Mouse (Mus musculus): ENCODE measurements around the gene Olfr71. TPM values are rescaled to one million over a fixed set of nuclear protein-coding genes. Genes with fewer than 3 reads are reported as not detected.

Gene Olfr71
- total and polyA plus RNA-seq, 2 experiments, result not detected

GRCm38 (mm10) chr4:43729794-43730550, 19.9 kb upstream of the Olfr71 start, which contains the start of gene Spaar:
TSS of gene Spaar (plus strand) at chr4:43730034.
- Histone ChIP-seq H3K27ac (replicated peaks; ENCODE audit: insufficient read depth, low read depth, low read length) (peak within 1 kb of the TSS; percentile 46), H3K4me3 (ENCODE audit: insufficient read depth, low read depth, low read length) (no peak within 1 kb of the TSS), H3K79me2 (ENCODE audit: control insufficient read depth, insufficient read depth, low read length) (no peaks in the 10 kb centered on the region), H3K9ac (ENCODE audit: low read depth, low read length) (peak within 1 kb of the TSS; percentile 17; the same call in 1 of the 2 replicates), H3K27me3 (ENCODE audit: control insufficient read depth, insufficient read depth, low read length) (no peaks in the 10 kb centered on the region), H3K36me3 (ENCODE audit: control insufficient read depth, insufficient read depth, low read length) (no peaks in the 10 kb centered on the region), H3K4me1 (ENCODE audit: control insufficient read depth, insufficient read depth, low read length) (no peaks in the 10 kb centered on the region)
- no peak for DNase-seq (ENCODE audit: extremely low read depth, low read depth, low spot score)
- 42% methylated on average over 14 of the region's 14 CpGs for WGBS
- TF ChIP-seq CTCF (IDR thresholded peaks at IDR 0.05; ENCODE audit: low read depth, low read length) (no peak), POLR2A (IDR thresholded peaks at IDR 0.05; ENCODE audit: extremely low read depth, insufficient read depth, low read length) (no peak)

- no peaks in the 10 kb centered on the region for H3K79me2 ChIP-seq (ENCODE audit: control insufficient read depth, insufficient read depth, low read length)
- no peak overlapping the region for H3K4me3 ChIP-seq (ENCODE audit: insufficient read depth, low read depth, low read length)
- TF ChIP-seq CTCF (IDR thresholded peaks at IDR 0.05; ENCODE audit: low read depth, low read length), result no peak
- TF ChIP-seq POLR2A (IDR thresholded peaks at IDR 0.05; ENCODE audit: extremely low read depth, insufficient read depth, low read length), result no peak
- no peaks in the 10 kb centered on the region for H3K36me3 ChIP-seq (ENCODE audit: control insufficient read depth, insufficient read depth, low read length)
- H3K27me3 ChIP-seq (ENCODE audit: control insufficient read depth, insufficient read depth, low read length), result no peaks in the 10 kb centered on the region
- H3K27ac ChIP-seq (replicated peaks; ENCODE audit: insufficient read depth, low read depth, low read length), result peak overlapping the region; percentile 46
- H3K4me1 ChIP-seq (ENCODE audit: control insufficient read depth, insufficient read depth, low read length), result no peaks in the 10 kb centered on the region
- DNase-seq (ENCODE audit: extremely low read depth, low read depth, low spot score), result no peak
- 53% methylated on average over 3 of the region's 3 CpGs for WGBS
- no peak overlapping the region for H3K9ac ChIP-seq (ENCODE audit: low read depth, low read length)
Observed at GRCm38 (mm10) chr4:43729126-43729525, 19.1 kb upstream of the Olfr71 start.

GRCm38 (mm10) chr4:43728576-43728954, 18.5 kb upstream of the Olfr71 start:
- peak; percentile 31 for DNase-seq (ENCODE audit: extremely low read depth, low read depth, low spot score)
- 37% methylated on average over 5 of the region's 5 CpGs for WGBS
- H3K4me3 ChIP-seq (ENCODE audit: insufficient read depth, low read depth, low read length), result no peak overlapping the region
- peak overlapping the region; percentile 67 for H3K27ac ChIP-seq (replicated peaks; ENCODE audit: insufficient read depth, low read depth, low read length)
- no peak overlapping the region for H3K9ac ChIP-seq (ENCODE audit: low read depth, low read length)
- no peaks in the 10 kb centered on the region for H3K4me1 ChIP-seq (ENCODE audit: control insufficient read depth, insufficient read depth, low read length)
- no peaks in the 10 kb centered on the region for H3K79me2 ChIP-seq (ENCODE audit: control insufficient read depth, insufficient read depth, low read length)
- no peaks in the 10 kb centered on the region for H3K36me3 ChIP-seq (ENCODE audit: control insufficient read depth, insufficient read depth, low read length)
- TF ChIP-seq CTCF (IDR thresholded peaks at IDR 0.05; ENCODE audit: low read depth, low read length), result no peak
- TF ChIP-seq POLR2A (IDR thresholded peaks at IDR 0.05; ENCODE audit: extremely low read depth, insufficient read depth, low read length), result no peak
- H3K27me3 ChIP-seq (ENCODE audit: control insufficient read depth, insufficient read depth, low read length), result no peaks in the 10 kb centered on the region

- 82% methylated on average over 7 of the region's 7 CpGs for WGBS
- no peak for TF ChIP-seq POLR2A (IDR thresholded peaks at IDR 0.05; ENCODE audit: extremely low read depth, insufficient read depth, low read length)
- no peak for TF ChIP-seq CTCF (IDR thresholded peaks at IDR 0.05; ENCODE audit: low read depth, low read length)
- Histone ChIP-seq H3K9ac (ENCODE audit: low read depth, low read length) (no peak overlapping the region), H3K36me3 (ENCODE audit: control insufficient read depth, insufficient read depth, low read length) (no peaks in the 10 kb centered on the region), H3K79me2 (ENCODE audit: control insufficient read depth, insufficient read depth, low read length) (no peaks in the 10 kb centered on the region), H3K27me3 (ENCODE audit: control insufficient read depth, insufficient read depth, low read length) (no peaks in the 10 kb centered on the region), H3K27ac (replicated peaks; ENCODE audit: insufficient read depth, low read depth, low read length) (peak overlapping the region; percentile 67), H3K4me3 (ENCODE audit: insufficient read depth, low read depth, low read length) (no peak overlapping the region), H3K4me1 (ENCODE audit: control insufficient read depth, insufficient read depth, low read length) (no peaks in the 10 kb centered on the region)
- peak; percentile 17 for DNase-seq (ENCODE audit: extremely low read depth, low read depth, low spot score)
Observed at GRCm38 (mm10) chr4:43727718-43728575, 17.9 kb upstream of the Olfr71 start.

- H3K27ac ChIP-seq (replicated peaks; ENCODE audit: insufficient read depth, low read depth, low read length), result peak within 1 kb of the TSS; percentile 67
- peak; percentile 48 for DNase-seq (ENCODE audit: extremely low read depth, low read depth, low spot score)
- 51% methylated on average over 3 of the region's 3 CpGs for WGBS
- no peaks in the 10 kb centered on the region for H3K4me1 ChIP-seq (ENCODE audit: control insufficient read depth, insufficient read depth, low read length)
- no peaks in the 10 kb centered on the region for H3K36me3 ChIP-seq (ENCODE audit: control insufficient read depth, insufficient read depth, low read length)
- no peak within 1 kb of the TSS for H3K4me3 ChIP-seq (ENCODE audit: insufficient read depth, low read depth, low read length)
- no peaks in the 10 kb centered on the region for H3K79me2 ChIP-seq (ENCODE audit: control insufficient read depth, insufficient read depth, low read length)
- H3K9ac ChIP-seq (ENCODE audit: low read depth, low read length), result no peak within 1 kb of the TSS
- TF ChIP-seq CTCF (IDR thresholded peaks at IDR 0.05; ENCODE audit: low read depth, low read length) (no peak), POLR2A (IDR thresholded peaks at IDR 0.05; ENCODE audit: extremely low read depth, insufficient read depth, low read length) (no peak)
- no peaks in the 10 kb centered on the region for H3K27me3 ChIP-seq (ENCODE audit: control insufficient read depth, insufficient read depth, low read length)
Observed at GRCm38 (mm10) chr4:43726995-43727394, 16.9 kb upstream of the Olfr71 start, which contains the start of gene Hrct1. TSS of gene Hrct1 (plus strand) at chr4:43727188.

Data from liver, adult 2 months (tissue).